Mouse (Mus musculus) adrenal gland, adult 18-20 months (tissue): ENCODE results near the gene Galnt10. TPM values are rescaled to one million over a fixed set of nuclear protein-coding genes. Genes with fewer than 3 reads are reported as not detected.

Experiments used
- DNase-seq, 2 experiments: peaks; one replicate each; pipeline ENCODE4 v3.0.0; 2021 to 2022; ENCODE audit warnings: low spot score in 2 of 2
- total RNA-seq, 2 experiments: library from RNA; stranded (reverse); gene quantifications; 1 replicate in 1 of 2; 2 replicates in 1 of 2; pipeline ENCODE4 v1.2.3; 2021

The Galnt10 gene
- total RNA-seq, 2 experiments from 2014 or later: 32.0 to 57.3 TPM

DNA sequence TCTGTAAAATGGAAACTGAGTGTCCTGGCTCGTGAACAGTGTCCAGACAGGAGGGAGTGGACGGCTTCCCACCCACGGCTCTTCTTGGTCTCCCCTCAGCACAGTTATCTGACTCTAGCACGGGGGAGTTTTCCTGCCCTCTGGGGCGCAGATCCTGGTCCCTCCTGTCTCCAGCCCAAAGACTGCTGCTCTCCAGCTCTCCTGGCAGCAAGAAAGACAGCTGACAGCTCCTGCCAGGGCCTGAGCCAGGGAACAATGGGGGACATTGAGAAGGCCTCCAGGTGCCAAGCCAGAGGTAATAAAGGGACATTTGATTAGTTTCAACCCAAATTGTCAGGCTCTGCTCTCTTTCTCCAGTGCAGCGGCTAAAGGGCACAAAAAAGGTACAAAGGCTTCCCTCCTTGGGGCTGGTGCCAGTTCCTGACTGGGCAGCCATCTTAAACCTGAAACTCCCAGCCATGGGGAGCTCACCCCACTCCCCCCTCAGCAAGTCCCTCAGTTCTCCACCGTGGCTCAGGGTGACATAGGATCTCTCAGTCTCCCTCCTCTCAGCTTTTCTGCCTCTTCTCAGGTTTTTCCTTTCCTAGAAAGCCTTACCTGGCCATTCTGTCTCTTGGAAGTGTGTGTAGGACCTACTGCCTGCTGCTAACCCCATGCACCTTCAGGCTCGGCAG, 11.5 kb downstream of the Galnt10 start:
- DNase-seq: peak in 1 of 2 experiments; percentile 17

DNA sequence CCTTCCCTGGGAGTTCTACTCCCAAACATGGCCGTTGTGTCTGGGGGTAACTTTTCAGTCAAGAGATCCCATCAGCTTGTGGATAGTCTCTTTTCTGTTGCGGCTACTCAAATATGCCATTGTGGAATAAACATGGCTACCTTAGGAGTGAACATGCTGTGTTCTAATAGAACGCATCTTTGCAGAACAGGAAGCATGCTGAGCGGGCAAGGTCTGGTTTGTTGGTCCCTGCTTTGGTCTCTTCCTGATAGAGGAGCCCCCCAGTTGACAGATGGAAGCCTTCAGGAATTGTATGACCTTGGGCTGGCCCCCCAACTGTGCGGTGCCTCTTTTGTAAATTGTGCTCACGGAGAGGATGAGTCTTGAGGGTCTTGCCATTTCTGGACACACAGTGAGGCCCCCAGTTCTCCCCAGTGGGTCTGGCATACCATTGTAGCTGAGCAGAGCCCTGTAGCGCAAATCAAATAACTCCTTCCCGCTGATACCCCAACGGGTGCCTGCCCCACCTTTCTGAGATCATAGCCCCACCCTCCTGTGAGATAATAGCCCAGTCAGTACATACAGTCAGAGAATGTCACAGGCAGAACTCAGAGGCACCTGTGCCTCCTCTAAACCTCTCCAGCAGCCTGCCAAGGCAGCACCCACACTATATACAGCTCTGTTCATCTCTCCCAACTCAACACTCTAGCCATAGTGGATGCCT, 12.3 kb downstream of the Galnt10 start:
- DNase-seq: peak in 1 of 2 experiments; percentile 12

DNA sequence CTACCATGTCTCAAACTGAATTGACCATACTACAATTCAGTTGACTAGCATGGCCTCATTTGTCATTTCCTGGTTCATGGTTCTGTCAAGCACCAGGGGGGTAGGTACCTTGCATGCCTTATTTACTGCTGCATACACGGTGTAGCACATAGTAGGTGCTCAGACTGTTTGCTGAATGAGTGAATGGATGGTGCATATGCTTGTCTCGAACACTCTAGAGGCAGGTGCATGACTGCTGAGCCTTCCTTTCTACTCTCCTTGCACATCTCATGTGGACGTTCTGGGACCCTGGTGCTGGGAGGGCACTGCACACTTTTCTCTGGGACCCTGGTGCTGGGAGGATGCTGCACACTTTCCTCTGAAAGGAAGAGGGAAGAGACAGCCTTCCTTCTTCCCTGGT, 13.0 kb downstream of the Galnt10 start:
- DNase-seq: peak in 1 of 2 experiments; percentile 7

DNA sequence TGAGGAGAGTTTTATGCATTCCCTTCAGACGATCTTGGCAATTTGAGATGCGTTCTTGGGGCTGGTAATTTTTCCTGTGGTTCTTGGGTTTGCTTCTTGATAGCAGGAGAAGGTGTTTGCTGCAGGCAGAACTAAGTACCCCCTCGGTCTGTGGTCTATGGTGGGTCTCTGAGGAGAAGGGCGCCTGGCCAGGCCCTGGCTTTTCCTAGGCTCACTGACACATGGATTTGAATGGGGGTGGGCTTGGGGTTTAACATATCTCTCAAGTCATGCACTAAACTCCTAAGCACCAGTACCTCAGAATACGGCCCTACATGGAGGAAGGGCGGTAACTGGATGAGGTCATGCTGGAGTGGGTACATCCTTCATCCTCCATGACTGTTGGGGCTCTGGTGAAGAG, 13.5 kb downstream of the Galnt10 start:
- peak in 1 of 2 experiments; percentile 12 for DNase-seq

DNA sequence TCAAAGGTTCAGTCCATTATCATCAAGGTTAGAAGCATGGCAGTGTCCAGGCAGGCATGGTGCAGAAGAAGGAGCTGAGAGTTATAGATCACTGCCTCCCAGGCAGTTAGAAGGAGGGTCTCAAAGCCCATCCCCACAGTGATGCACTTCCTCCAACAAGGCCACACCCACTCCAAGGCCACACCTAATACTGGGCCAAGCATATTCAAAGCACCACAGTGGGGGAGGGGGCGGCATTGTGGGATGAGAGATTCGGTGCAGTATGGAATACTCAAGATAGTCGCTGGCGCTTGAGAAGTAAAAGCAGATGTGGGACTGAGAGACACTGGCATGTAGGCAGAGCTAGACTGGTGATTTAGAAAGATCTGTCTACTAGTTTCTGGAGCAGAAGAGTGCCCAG, 14.9 kb downstream of the Galnt10 start:
- peak in 1 of 2 experiments; percentile 18 for DNase-seq

DNA sequence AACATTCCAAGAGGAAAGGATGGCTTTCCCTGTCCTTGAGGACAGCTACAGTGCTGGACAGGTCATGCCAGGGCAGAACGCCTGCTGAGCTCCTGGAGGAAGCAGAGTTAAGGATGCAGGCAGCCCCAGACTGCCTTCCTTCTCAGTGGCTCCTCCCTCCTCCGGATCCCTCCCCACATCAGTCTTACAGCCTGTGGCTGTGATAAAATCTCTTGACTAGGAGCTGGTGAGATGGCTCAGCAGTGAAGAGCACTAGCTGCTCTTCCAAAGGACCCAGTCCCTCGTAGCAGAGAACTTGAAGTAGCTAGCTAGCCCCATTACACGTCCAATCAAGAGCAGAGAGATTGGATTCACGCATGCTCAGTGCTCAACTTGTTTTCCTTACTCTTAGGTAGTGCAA, 15.6 kb downstream of the Galnt10 start:
- DNase-seq: peak in 1 of 2 experiments; percentile 20

DNA sequence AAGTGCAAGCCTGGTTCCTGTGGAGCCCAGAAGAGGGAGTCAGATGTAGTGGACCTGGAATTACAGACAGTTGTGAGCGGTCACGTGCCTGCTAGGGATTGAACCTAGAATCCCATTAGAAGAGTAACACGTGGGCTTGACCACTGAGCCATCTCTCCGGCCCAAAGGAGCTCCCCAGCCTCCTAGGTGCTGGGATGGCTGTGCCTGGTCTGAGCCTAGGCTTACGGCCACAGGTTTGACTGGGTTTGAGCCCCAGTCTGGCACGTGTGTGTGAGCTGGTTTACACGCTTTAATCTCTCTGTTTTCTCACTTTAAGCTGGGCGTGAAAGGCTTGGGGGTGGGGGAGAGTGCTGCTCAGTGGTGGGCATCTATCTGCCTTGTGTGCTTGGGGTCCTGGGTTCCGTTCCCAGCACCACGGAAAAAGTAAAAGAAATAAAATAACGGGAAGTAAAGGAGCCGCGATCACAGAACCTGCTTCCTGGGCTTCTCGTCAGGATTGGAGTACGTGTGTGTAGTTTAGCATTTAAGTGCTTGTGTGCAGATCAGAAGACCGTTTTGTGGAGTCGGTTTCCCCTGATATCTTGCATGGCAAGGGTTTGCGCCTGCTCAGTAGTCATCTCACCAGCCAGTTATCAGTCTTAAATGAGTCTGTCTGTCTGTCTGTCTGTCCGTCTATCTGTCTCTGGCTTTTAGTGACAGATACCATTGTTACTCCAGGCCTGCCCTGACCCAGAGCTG, 16.4 kb downstream of the Galnt10 start:
- peak in 1 of 2 experiments; percentile 15 for DNase-seq

DNA sequence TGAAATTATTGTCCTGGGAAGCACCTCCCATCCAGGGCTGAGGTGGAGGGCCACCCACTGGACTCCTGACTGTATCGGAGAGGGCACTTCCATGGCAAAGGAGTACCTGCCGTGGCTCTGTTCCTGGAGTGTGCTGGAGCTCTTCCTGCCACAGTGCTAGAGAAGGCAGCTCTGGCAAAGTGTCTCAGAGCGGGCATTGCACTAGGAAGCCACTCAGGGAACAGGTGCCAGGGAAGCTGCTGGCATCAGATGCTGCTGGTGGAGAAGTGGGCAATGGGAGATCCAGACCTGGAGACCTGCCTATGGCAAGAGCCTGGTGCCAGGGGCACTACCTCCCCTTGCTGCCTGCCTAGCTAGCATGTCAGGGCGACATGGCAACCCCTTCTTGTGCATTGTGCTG, 17.0 kb downstream of the Galnt10 start:
- peak in 1 of 2 experiments; percentile 17 for DNase-seq

DNA sequence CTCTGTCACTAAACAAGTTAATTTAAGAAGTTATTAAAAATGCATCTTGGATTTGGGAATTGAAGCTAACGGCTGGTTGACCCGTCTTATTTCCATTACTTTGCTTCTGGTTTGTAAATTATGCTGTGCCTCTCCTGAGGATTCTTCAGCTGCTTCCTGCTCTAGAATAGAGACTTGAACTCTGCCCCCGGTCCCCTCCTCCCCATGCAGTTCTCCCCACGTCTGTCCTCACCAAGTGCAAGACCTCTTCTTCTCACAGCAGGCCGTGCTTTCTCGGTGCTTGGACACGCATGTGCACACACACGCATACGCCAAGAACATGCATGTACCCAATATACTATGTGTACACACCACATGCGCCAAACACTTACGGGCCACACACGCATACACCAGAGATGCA, 18.0 kb downstream of the Galnt10 start:
- DNase-seq: no peak

DNA sequence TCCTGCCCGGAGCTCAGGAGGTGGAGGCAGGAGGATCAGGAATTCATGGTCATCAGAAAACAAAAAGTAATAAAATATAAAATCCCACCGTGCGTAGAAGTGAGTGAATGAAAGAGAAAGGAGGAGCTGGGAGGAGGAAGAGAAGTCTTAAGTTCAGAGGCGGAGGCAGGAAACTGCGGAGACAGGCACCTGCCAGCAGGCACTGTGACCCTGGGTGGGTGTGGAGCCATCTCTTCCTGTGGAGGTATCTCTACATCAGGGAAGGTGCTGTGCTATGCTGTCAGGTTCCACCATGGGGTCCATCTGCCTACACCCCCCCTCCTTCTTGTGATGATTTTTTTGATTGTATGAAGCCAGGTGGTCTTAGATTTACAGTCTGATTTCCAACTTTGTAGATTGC, 19.5 kb downstream of the Galnt10 start:
- DNase-seq: no peak

DNA sequence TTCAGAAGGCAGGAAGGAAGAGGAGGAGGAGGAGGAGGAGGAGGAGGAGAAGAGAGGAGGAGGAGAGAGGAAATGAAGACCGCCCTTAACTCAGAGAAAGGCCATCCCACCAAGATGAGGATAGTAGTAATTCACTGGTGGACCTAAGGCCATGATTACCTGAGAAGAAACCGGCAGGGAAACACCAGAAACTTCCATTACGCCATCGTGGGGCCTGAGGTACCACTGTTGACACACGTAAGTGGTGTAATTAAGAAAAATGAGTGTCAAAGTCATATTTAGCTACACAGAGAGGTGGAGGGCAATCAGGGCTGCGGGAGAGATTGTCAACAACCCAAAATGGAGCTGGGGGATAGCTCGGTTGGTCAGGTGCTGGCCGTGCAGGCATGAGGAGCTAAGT, 23.0 kb downstream of the Galnt10 start:
- no peak for DNase-seq

DNA sequence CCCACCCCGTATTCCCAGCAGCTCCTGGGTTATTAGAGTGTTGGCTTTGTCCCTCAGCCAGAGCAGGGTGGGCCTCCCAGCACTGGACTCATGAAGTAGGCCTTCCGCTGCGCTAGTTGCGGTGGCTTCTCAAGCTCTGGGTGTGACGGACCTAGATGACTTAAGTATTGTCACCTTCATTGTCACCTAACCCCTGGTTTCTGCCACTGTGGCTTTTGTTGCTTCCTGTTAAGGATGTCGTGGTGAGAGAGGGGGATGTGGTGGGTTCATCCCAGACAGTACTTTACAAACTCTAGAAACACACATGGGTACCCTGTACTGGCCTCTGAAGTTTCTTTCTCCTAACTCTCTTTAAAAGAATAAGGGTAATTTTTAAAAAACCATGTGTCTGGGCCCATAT, 24.3 kb downstream of the Galnt10 start:
- no peak for DNase-seq

DNA sequence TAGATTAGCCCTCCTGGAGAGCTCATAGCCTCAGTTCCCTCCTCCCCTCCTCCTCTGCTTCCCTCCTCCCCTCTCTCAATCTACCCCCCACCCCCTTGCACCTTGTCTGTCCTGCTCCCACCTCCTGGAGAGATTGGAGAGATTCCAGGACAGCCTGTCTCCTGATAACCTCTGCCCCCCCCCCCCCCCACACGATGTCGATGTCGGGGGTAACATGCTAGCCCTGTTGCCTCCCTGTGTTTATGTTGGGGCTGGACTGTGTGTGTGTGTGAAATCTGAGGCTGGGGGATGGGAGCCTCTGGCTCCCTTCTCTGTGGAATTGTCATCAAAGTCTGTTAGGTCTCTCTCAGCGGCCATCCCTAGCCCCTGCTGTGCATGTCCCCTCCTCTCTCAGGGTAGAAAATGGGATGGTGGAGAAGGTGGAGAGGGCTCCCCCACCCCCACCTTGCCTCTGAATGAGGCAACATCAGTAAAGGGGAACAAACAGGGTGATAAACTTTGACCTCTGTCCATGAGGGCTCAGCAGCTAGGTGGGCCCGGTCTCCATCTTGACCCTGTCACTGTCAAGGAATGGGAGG, 26.0 kb downstream of the Galnt10 start:
- DNase-seq: no peak

DNA sequence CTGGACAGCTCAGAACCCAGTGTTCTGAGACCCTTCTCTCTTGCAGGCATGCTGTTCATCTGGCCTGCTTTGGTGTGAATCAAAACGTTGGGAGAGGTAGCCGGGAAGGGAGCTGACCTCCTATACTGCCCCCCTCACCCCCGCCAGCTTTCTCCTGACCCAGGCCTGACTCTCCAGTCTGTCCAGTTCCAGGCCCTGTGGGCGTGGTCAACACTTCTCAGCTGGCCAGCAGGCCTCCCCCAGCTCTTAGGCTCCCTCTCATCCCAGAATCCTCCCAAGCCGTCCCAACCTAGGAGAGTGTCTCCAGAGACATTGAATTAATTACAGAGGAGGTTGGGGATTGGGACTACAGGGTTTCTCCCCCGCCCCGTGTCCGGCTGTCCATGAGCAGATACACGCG, 26.6 kb downstream of the Galnt10 start:
- DNase-seq: no peak

DNA sequence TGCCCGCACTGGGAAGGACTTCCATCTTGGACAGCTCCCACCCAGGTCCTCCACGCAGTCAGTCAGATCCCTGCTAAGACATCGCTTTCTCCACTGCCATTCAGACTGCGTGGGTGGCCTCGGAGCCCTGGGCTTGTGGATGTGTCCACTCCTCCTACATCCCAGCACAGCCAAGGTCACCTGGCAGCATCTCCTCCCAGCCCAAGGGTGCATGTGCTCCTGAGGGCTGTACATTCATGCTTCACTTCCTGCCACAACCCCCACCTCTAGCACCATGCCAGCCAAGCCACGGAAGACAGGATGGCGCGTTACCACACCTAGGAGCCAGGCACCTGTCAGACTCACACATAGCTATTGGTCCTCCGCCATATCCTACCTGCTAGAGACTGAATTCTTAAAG, 27.8 kb downstream of the Galnt10 start:
- DNase-seq: peak in 1 of 2 experiments; percentile 40

DNA sequence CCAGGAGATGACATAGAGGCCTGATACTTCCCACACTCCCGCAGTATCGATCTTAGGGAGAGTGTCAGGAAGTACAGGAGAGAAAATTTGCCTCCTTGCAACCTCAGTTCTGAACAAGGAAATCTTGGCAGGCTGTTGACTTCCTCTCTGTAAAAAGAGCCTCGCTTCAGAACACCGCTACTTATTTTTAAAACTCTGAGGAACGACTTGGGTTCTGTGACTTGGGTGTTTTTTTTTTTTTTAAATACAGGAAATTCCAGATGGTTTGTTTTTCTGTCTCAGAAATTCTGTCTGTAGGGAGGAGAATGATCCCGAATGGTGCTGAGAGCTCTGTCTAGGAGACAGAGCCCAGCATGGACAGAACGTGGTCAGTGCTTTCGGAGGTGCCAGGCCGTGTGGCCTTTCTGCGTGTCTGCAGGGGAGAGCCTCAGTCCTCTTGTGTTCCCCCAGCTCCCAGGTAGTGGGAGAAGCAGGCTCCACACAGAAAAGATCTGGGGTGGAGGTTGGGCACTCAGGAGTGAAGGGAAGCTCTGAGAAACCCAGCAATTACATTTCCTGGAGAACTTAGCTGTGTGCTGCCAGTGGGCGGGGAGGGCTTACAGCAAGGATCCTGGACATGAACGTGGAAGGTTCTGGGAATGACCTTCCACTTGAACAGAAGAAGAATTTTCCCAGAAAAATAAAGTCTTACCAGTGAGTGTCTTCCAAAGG, 28.9 kb downstream of the Galnt10 start:
- no peak for DNase-seq

DNA sequence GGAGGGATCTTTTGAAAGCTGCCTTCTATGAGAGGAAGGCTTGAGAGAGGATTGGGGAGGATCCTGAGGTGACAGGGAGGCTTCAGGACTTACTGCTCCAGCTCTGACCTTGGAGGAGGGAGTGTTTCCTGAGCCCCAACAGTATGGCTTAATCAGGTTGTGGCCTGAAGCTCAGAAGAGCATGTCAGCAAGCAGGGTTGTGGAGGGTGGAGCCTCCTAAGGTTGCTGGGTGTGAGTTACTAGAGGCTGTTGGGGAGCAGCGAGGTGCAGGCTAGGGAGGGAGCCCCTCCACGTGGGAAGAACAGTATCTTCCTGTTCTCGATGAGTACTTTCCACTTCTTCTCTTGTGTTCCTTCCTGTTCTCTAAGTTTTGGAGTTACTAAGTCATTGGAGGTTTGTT, 32.0 kb downstream of the Galnt10 start:
- DNase-seq: no peak

DNA sequence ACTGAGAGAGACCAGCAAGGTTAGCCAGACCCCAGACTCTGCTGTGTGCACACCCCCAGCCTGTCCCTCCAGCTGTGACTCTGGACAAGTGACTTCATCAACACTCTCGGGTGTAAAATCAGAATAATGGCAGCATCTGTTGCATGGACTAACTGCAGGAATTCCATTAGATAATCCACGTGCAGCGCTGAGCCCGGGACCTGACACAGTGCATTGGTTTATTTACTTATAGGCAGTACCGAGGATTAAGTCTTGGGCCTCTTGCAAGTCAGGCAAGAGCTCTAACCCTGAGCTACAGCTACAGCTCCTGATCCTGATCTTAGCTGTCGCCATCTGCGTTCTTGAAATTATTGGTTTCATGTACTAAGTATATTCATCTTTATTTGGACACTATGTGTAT, 37.3 kb downstream of the Galnt10 start:
- DNase-seq: no peak

DNA sequence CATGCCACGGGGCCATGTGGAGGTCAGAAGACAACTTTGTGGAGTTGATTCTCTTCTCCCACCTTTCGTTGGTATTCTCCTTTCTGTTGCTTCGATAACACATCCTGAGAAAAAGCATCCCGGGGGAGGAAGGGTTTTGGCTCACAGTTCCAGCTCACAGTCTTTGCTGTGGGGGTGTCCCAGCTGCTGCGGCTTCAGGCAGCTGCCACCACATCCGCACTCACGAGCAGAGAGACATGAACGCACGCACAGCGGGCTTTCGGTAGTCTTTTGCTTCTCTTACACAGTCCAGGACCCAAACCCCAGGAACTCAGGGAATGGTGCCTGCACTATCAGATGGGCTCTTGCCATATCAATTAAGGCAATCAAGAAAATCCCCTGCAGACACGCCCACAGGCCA, 37.9 kb downstream of the Galnt10 start:
- DNase-seq: no peak

DNA sequence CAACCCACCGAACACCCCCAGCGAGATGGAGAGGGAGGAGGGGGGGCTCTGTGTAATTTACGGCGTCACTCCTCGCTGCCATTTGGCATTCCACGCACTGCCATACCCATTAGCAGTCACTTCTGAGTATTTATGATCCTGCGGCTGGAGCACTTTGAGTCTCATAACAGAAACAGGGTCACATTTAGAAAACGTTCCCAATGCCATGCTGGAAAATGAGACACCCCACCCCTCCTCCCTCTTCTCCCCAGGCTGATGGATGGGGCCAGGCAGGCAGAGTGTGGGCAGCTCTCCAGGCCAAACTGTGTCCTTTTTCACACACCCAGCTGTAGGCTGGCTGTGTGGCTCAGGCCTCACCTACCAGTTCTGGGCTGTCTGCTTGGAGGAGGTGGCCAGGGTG, 38.7 kb downstream of the Galnt10 start:
- DNase-seq: no peak

DNA sequence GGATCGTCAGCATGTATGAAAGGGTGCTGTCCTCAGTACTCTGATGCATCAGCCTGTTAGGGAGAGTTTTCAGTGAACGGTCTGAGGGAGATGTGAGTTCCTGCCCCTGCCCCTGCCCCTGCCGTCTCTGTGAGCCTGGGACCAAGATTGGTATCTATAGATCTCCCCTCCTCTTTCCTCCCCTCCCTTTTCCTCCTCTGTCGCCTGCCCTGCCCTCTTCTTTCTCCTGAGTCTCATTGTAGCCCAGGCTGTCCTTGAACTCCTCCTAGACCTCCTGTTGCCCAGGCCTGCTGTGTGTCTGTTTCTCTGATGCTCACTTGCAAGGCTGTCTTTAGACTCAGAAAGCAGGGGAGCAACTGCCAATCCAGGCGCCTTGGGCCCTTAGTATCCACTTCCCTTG, 39.6 kb downstream of the Galnt10 start:
- no peak for DNase-seq
